Mouse (Mus musculus): Measurements from ENCODE around the gene Gm42417. TPM values are rescaled to one million over a fixed set of nuclear protein-coding genes. Genes with fewer than 3 reads are reported as not detected.
"Not testable (repeated sequence)": the region's sequence is repeated elsewhere in the genome, so short reads cannot be mapped to it uniquely, and the experiment has no call there.

Gene Gm42417
- polyA plus RNA-seq, 1 experiment: not detected

- no peak overlapping the region for H3K4me3 ChIP-seq (ENCODE audit: low read depth, low read length)
- peaks cover 3% of the 10 kb centered on the region; the same call in 1 of the 2 replicates for H3K4me1 ChIP-seq (ENCODE audit: control insufficient read depth, insufficient read depth, insufficient read length, low read length)
- H3K27ac ChIP-seq (ENCODE audit: insufficient read depth, low read depth, low read length): no peak overlapping the region
- peaks cover 19% of the 10 kb centered on the region for H3K36me3 ChIP-seq (ENCODE audit: control insufficient read depth, insufficient read depth, low read length)
- TF ChIP-seq POLR2A (IDR thresholded peaks at IDR 0.05; ENCODE audit: low read depth, low read length) (no peak), CTCF (IDR thresholded peaks at IDR 0.05; ENCODE audit: extremely low read depth, insufficient read length, insufficient replicate concordance, low read depth, low read length) (no peak)
- no peaks in the 10 kb centered on the region for H3K27me3 ChIP-seq (ENCODE audit: control insufficient read depth, insufficient read depth, low read length)
- 65% methylated on average over 2 of the region's 2 CpGs for WGBS
These were observed 6.2 kb upstream of the Gm42417 start for GRCm38 (mm10) chr1:36545382-36545781.

- Histone ChIP-seq H3K4me3 (ENCODE audit: low read depth, low read length) (no peak overlapping the region), H3K4me1 (ENCODE audit: control insufficient read depth, insufficient read depth, insufficient read length, low read length) (peaks cover 3% of the 10 kb centered on the region; the same call in 1 of the 2 replicates), H3K27ac (ENCODE audit: insufficient read depth, low read depth, low read length) (no peak overlapping the region), H3K36me3 (ENCODE audit: control insufficient read depth, insufficient read depth, low read length) (peaks cover 16% of the 10 kb centered on the region), H3K27me3 (ENCODE audit: control insufficient read depth, insufficient read depth, low read length) (no peaks in the 10 kb centered on the region)
- TF ChIP-seq POLR2A (IDR thresholded peaks at IDR 0.05; ENCODE audit: low read depth, low read length) (no peak), CTCF (IDR thresholded peaks at IDR 0.05; ENCODE audit: extremely low read depth, insufficient read length, insufficient replicate concordance, low read depth, low read length) (no peak)
- 88% methylated on average over 9 of the region's 9 CpGs for WGBS
These were observed 3.7 kb upstream of the Gm42417 start for GRCm38 (mm10) chr1:36542925-36543324.

GRCm38 (mm10) chr1:36541844-36542243 is 2.6 kb upstream of the Gm42417 start:
- Histone ChIP-seq H3K4me3 (ENCODE audit: low read depth, low read length) (no peak overlapping the region), H3K36me3 (ENCODE audit: control insufficient read depth, insufficient read depth, low read length) (peaks cover 16% of the 10 kb centered on the region), H3K27me3 (ENCODE audit: control insufficient read depth, insufficient read depth, low read length) (no peaks in the 10 kb centered on the region), H3K4me1 (ENCODE audit: control insufficient read depth, insufficient read depth, insufficient read length, low read length) (no peaks in the 10 kb centered on the region), H3K27ac (ENCODE audit: insufficient read depth, low read depth, low read length) (no peak overlapping the region)
- no peak for TF ChIP-seq POLR2A (IDR thresholded peaks at IDR 0.05; ENCODE audit: low read depth, low read length)
- TF ChIP-seq CTCF (IDR thresholded peaks at IDR 0.05; ENCODE audit: extremely low read depth, insufficient read length, insufficient replicate concordance, low read depth, low read length): no peak
- 96% methylated on average over 16 of the region's 16 CpGs for WGBS

GRCm38 (mm10) chr1:36540807-36541206 is 1.6 kb upstream of the Gm42417 start:
- Histone ChIP-seq H3K27me3 (ENCODE audit: control insufficient read depth, insufficient read depth, low read length) (no peaks in the 10 kb centered on the region), H3K27ac (ENCODE audit: insufficient read depth, low read depth, low read length) (no peak overlapping the region), H3K4me1 (ENCODE audit: control insufficient read depth, insufficient read depth, insufficient read length, low read length) (no peaks in the 10 kb centered on the region), H3K36me3 (ENCODE audit: control insufficient read depth, insufficient read depth, low read length) (peaks cover 16% of the 10 kb centered on the region), H3K4me3 (ENCODE audit: low read depth, low read length) (no peak overlapping the region)
- WGBS: 87% methylated on average over 12 of the region's 12 CpGs
- TF ChIP-seq CTCF (IDR thresholded peaks at IDR 0.05; ENCODE audit: extremely low read depth, insufficient read length, insufficient replicate concordance, low read depth, low read length) (no peak), POLR2A (IDR thresholded peaks at IDR 0.05; ENCODE audit: low read depth, low read length) (no peak)

GRCm38 (mm10) chr1:36540132-36540531 is 903 bp upstream of the Gm42417 start:
- Histone ChIP-seq H3K36me3 (ENCODE audit: control insufficient read depth, insufficient read depth, low read length) (peaks cover 16% of the 10 kb centered on the region), H3K27me3 (ENCODE audit: control insufficient read depth, insufficient read depth, low read length) (no peaks in the 10 kb centered on the region), H3K4me1 (ENCODE audit: control insufficient read depth, insufficient read depth, insufficient read length, low read length) (no peaks in the 10 kb centered on the region), H3K4me3 (ENCODE audit: low read depth, low read length) (no peak overlapping the region), H3K27ac (ENCODE audit: insufficient read depth, low read depth, low read length) (no peak overlapping the region)
- TF ChIP-seq CTCF (IDR thresholded peaks at IDR 0.05; ENCODE audit: extremely low read depth, insufficient read length, insufficient replicate concordance, low read depth, low read length) (no peak), POLR2A (IDR thresholded peaks at IDR 0.05; ENCODE audit: low read depth, low read length) (no peak)
- WGBS: 93% methylated on average over 11 of the region's 11 CpGs

- H3K36me3 ChIP-seq (ENCODE audit: control insufficient read depth, insufficient read depth, low read length): peaks cover 16% of the 10 kb centered on the region
- H3K27ac ChIP-seq (ENCODE audit: insufficient read depth, low read depth, low read length): no peak overlapping the region
- TF ChIP-seq POLR2A (IDR thresholded peaks at IDR 0.05; ENCODE audit: low read depth, low read length) (no peak), CTCF (IDR thresholded peaks at IDR 0.05; ENCODE audit: extremely low read depth, insufficient read length, insufficient replicate concordance, low read depth, low read length) (no peak)
- 69% methylated on average over 4 of the region's 4 CpGs for WGBS
- no peaks in the 10 kb centered on the region for H3K27me3 ChIP-seq (ENCODE audit: control insufficient read depth, insufficient read depth, low read length)
- no peak overlapping the region for H3K4me3 ChIP-seq (ENCODE audit: low read depth, low read length)
- no peaks in the 10 kb centered on the region for H3K4me1 ChIP-seq (ENCODE audit: control insufficient read depth, insufficient read depth, insufficient read length, low read length)
These were observed 502 bp downstream of the Gm42417 start for GRCm38 (mm10) chr1:36538727-36539126.

GRCm38 (mm10) chr1:36536783-36537182 is 2.4 kb downstream of the Gm42417 start, which contains the start of gene Ankrd23:
TSS of gene Ankrd23 (minus strand) at chr1:36536883.
- not testable (repeated sequence) for H3K27ac ChIP-seq (ENCODE audit: insufficient read depth, low read depth, low read length); H3K27me3 ChIP-seq (ENCODE audit: control insufficient read depth, insufficient read depth, low read length); H3K4me3 ChIP-seq (ENCODE audit: low read depth, low read length); H3K4me1 ChIP-seq (ENCODE audit: control insufficient read depth, insufficient read depth, insufficient read length, low read length)
- 94% methylated on average over 9 of the region's 9 CpGs for WGBS
- H3K36me3 ChIP-seq (ENCODE audit: control insufficient read depth, insufficient read depth, low read length): peaks cover 14% of the 10 kb centered on the region

- H3K27ac ChIP-seq (ENCODE audit: insufficient read depth, low read depth, low read length): no peak overlapping the region
- H3K4me1 ChIP-seq (ENCODE audit: control insufficient read depth, insufficient read depth, insufficient read length, low read length): no peaks in the 10 kb centered on the region
- H3K4me3 ChIP-seq (ENCODE audit: low read depth, low read length): no peak overlapping the region
- H3K27me3 ChIP-seq (ENCODE audit: control insufficient read depth, insufficient read depth, low read length): no peaks in the 10 kb centered on the region
- TF ChIP-seq POLR2A (IDR thresholded peaks at IDR 0.05; ENCODE audit: low read depth, low read length) (no peak), CTCF (IDR thresholded peaks at IDR 0.05; ENCODE audit: extremely low read depth, insufficient read length, insufficient replicate concordance, low read depth, low read length) (no peak)
- 76% methylated on average over 8 of the region's 8 CpGs for WGBS
- H3K36me3 ChIP-seq (ENCODE audit: control insufficient read depth, insufficient read depth, low read length): peaks cover 11% of the 10 kb centered on the region
These were observed 2.9 kb downstream of the Gm42417 start for GRCm38 (mm10) chr1:36536397-36536728.
